9 mouse cellular contexts compared by ENCODE assay signal in genomic region chr11:58847636-58848035, GRCm38 (mm10). TPM values are rescaled to one million over a fixed set of nuclear protein-coding genes. Genes with fewer than 3 reads are reported as not detected.
A peak's percentile ranks its signal among the peaks of the same experiment; 100 is the strongest.
DNase-seq lines count a peak whose midpoint lies in the region; ATAC-seq and TF ChIP-seq lines count a peak whose summit lies in the region.
"Had no signal": no experiment of that assay in that cellular context is flagged by ENCODE, and none has a peak within 500 bp of the region (broad histone marks: within the 10 kb centered on the region; RNA-seq: fewer than 3 reads in every experiment).

No protein-coding gene starts in this region.

- TF ChIP-seq CTCF in kidney, adult 2 months (conservative IDR thresholded peaks at IDR 0.05; ENCODE audit: insufficient read depth, insufficient read length, low read depth, low read length), result no peak

- H3K27ac ChIP-seq in kidney, adult 2 months (ENCODE audit: insufficient read depth, low read depth, low read length), result no peak overlapping the region
- H3K27ac ChIP-seq in hindbrain, embryonic 13.5 days, result peak overlapping the region; percentile 90
- H3K27ac ChIP-seq in midbrain, embryonic 15.5 days, result peak overlapping the region; percentile 90

- no peaks in the 10 kb centered on the region for H3K9me3 ChIP-seq in hindbrain, embryonic 13.5 days
- no peaks in the 10 kb centered on the region for H3K9me3 ChIP-seq in midbrain, embryonic 15.5 days

- peak; percentile 40 for ATAC-seq in hindbrain, embryonic 13.5 days (ENCODE audit: low FRiP score)
- ATAC-seq in midbrain, embryonic 15.5 days (replicated peaks), result peak; percentile 16; the same call in 1 of the 2 replicates

- H3K4me3 ChIP-seq in kidney, adult 2 months (ENCODE audit: insufficient read depth, low read depth, low read length), result peak overlapping the region; percentile 99
- peak overlapping the region; percentile 89 for H3K4me3 ChIP-seq in hindbrain, embryonic 13.5 days
- H3K4me3 ChIP-seq in midbrain, embryonic 15.5 days, result peak overlapping the region; percentile 84

- no peaks in the 10 kb centered on the region; the same call in 1 of the 2 replicates for H3K36me3 ChIP-seq in kidney, adult 2 months (ENCODE audit: control insufficient read depth, insufficient read depth, low read length)
- peaks cover 39% of the 10 kb centered on the region for H3K36me3 ChIP-seq in hindbrain, embryonic 13.5 days
- peaks cover 24% of the 10 kb centered on the region for H3K36me3 ChIP-seq in midbrain, embryonic 15.5 days (replicated peaks)

- 43% methylated on average over 9 of the region's 9 CpGs for WGBS in kidney, adult 2 months
- WGBS in hindbrain, embryonic 13.5 days, result 49% methylated on average over 9 of the region's 9 CpGs
- 50% methylated on average over 9 of the region's 9 CpGs for WGBS in midbrain, embryonic 15.5 days

- H3K9ac ChIP-seq in hindbrain, embryonic 13.5 days, result peak overlapping the region; percentile 96
- peak overlapping the region; percentile 95 for H3K9ac ChIP-seq in midbrain, embryonic 15.5 days

- H3K27me3 ChIP-seq in kidney, adult 2 months (replicated peaks; ENCODE audit: control insufficient read depth, insufficient read depth, low read length), result no peaks in the 10 kb centered on the region
- H3K27me3 ChIP-seq in hindbrain, embryonic 13.5 days, result 0 out of 2 replicates have a peak, but pooled peaks cover 4% of the 10 kb centered on the region
- no peaks in the 10 kb centered on the region for H3K27me3 ChIP-seq in midbrain, embryonic 15.5 days (replicated peaks)

- no peak for TF ChIP-seq POLR2A in kidney, adult 2 months (IDR thresholded peaks at IDR 0.05; ENCODE audit: low read depth, low read length)

- H3K4me1 ChIP-seq in kidney, adult 2 months (ENCODE audit: control insufficient read depth, insufficient read depth, low read length), result no peaks in the 10 kb centered on the region
- peaks cover 16% of the 10 kb centered on the region for H3K4me1 ChIP-seq in hindbrain, embryonic 13.5 days (replicated peaks)
- H3K4me1 ChIP-seq in midbrain, embryonic 15.5 days, result peaks cover 15% of the 10 kb centered on the region

- no peak for DNase-seq in kidney, adult 2 months
- DNase-seq in kidney, adult 18-20 months, result no peak
- DNase-seq in brain, adult 2 months (ENCODE audit: low read depth, low spot score), result peak; percentile 20
- no peak for DNase-seq in gastrocnemius, postnatal 10 days
- DNase-seq in urinary bladder, adult 2 months (ENCODE audit: low spot score), result no peak
- DNase-seq in spleen, postnatal 4 days (ENCODE audit: low spot score in 2 of 2), result no peak

- H3K4me2 ChIP-seq in hindbrain, embryonic 13.5 days, result peak overlapping the region; percentile 86
- peak overlapping the region; percentile 76 for H3K4me2 ChIP-seq in midbrain, embryonic 15.5 days

RNA-seq across cellular contexts. Expression of gene Gm12258, which starts 0.7 kb away (rescaled TPM):
- 2.3 and 2.6 TPM in 2 replicates for polyA plus RNA-seq in kidney, adult 2 months (2012; rRNA removed)
- polyA plus RNA-seq in hindbrain, embryonic 13.5 days (2015; fragmentation: Nextera tagmentation; extraction: Ambion mirVana), result 21.3 and 22.8 TPM in 2 replicates
- 24.7 and 25.4 TPM in 2 replicates for polyA plus RNA-seq in midbrain, embryonic 15.5 days (2015; fragmentation: Nextera tagmentation; extraction: Ambion mirVana)
- total RNA-seq in gastrocnemius, postnatal 10 days (2021), result 1 to 10 TPM; 2.4 to 2.5 TPM
- 9.9 and 14.3 TPM in 2 replicates for polyA plus RNA-seq in urinary bladder, adult 2 months (2012; rRNA removed)

RNA-seq across cellular contexts. Expression of gene Olfr311, which starts 8.6 kb away (rescaled TPM):
- polyA plus RNA-seq in kidney, adult 2 months (2012; rRNA removed), result not detected in 2 replicates
- polyA plus RNA-seq in hindbrain, embryonic 13.5 days (2015; fragmentation: Nextera tagmentation; extraction: Ambion mirVana), result not detected in 2 replicates
- polyA plus RNA-seq in midbrain, embryonic 15.5 days (2015; fragmentation: Nextera tagmentation; extraction: Ambion mirVana), result not detected in 2 replicates
- not detected for total RNA-seq in gastrocnemius, postnatal 10 days (2021)
- polyA plus RNA-seq in urinary bladder, adult 2 months (2012; rRNA removed), result not detected in 2 replicates

RNA-seq across cellular contexts. Expression of gene Olfr312, which starts 18.6 kb away (rescaled TPM):
- not detected in 2 replicates for polyA plus RNA-seq in kidney, adult 2 months (2012; rRNA removed)
- not detected in 2 replicates for polyA plus RNA-seq in hindbrain, embryonic 13.5 days (2015; fragmentation: Nextera tagmentation; extraction: Ambion mirVana)
- polyA plus RNA-seq in midbrain, embryonic 15.5 days (2015; fragmentation: Nextera tagmentation; extraction: Ambion mirVana), result 0.04 TPM in 1 of 2 replicates, not detected in the other
- total RNA-seq in gastrocnemius, postnatal 10 days (2021), result not detected
- polyA plus RNA-seq in urinary bladder, adult 2 months (2012; rRNA removed), result not detected in 2 replicates
- total RNA-seq: left cerebral cortex, postnatal 25 days had no signal

RNA-seq across cellular contexts. Expression of gene 2810021J22Rik, which starts 19.4 kb away (rescaled TPM):
- polyA plus RNA-seq in kidney, adult 2 months (2012; rRNA removed), result 3.3 and 3.7 TPM in 2 replicates
- polyA plus RNA-seq in hindbrain, embryonic 13.5 days (2015; fragmentation: Nextera tagmentation; extraction: Ambion mirVana), result 11.5 and 12.9 TPM in 2 replicates
- 14.1 and 14.2 TPM in 2 replicates for polyA plus RNA-seq in midbrain, embryonic 15.5 days (2015; fragmentation: Nextera tagmentation; extraction: Ambion mirVana)
- total RNA-seq in gastrocnemius, postnatal 10 days (2021), result 1 to 10 TPM; 2.5 to 3.0 TPM
- polyA plus RNA-seq in urinary bladder, adult 2 months (2012; rRNA removed), result 4.6 and 4.9 TPM in 2 replicates

RNA-seq across cellular contexts. Expression of gene Olfr313, which starts 32.8 kb away (rescaled TPM):
- not detected in 2 replicates for polyA plus RNA-seq in kidney, adult 2 months (2012; rRNA removed)
- not detected in 2 replicates for polyA plus RNA-seq in hindbrain, embryonic 13.5 days (2015; fragmentation: Nextera tagmentation; extraction: Ambion mirVana)
- polyA plus RNA-seq in midbrain, embryonic 15.5 days (2015; fragmentation: Nextera tagmentation; extraction: Ambion mirVana), result not detected in 2 replicates
- not detected for total RNA-seq in gastrocnemius, postnatal 10 days (2021)
- polyA plus RNA-seq in urinary bladder, adult 2 months (2012; rRNA removed), result 0.01 TPM in 1 of 2 replicates, not detected in the other
- total RNA-seq: left cerebral cortex, postnatal 25 days had no signal
